Mouse (Mus musculus) B cell, adult (primary cell): ENCODE measurements around the gene Lifr. TPM values are rescaled to one million over a fixed set of nuclear protein-coding genes. Genes with fewer than 3 reads are reported as not detected.

ENCODE experiments used
- total RNA-seq: library from RNA; stranded (reverse); gene quantifications from 4 replicates; pipeline ENCODE4 v1.2.4, GENCODE M21; 2023; ENCODE audit not compliant: inconsistent age

The Lifr gene
- total RNA-seq: 4.3 to 9.2 TPM (median 6.3 TPM) in 4 replicates

GRCm38 (mm10) chr15:7090211-7090765, at the start of gene Lifr:
Gene Lifr (plus strand): TSS chr15:7090614.

Other genes with a start within 250 kb of the Lifr start
- not detected in 4 replicates for gene Osmr, start 215.6 kb upstream of the Lifr start, total RNA-seq